Mouse (Mus musculus) left cerebral cortex, adult 18-20 months (tissue): ENCODE measurements around the gene D11Wsu47e. TPM values are rescaled to one million over a fixed set of nuclear protein-coding genes. Genes with fewer than 3 reads are reported as not detected.

Source experiments
- DNase-seq, 2 experiments: peaks; one replicate each; pipeline ENCODE4 v3.0.0; 2021 to 2022; ENCODE audit warnings: low spot score in 2 of 2, mixed read lengths in 1 of 2
- total RNA-seq, 2 experiments: library from RNA; stranded (reverse); gene quantifications; 2 replicates each; pipeline ENCODE4 v1.2.3; 2021

The D11Wsu47e gene
- total RNA-seq, 2 experiments from 2014 or later = 12.1 to 12.8 TPM

GRCm38 (mm10) chr11:113731945-113732612 lies 47.9 kb downstream of the D11Wsu47e start:
- DNase-seq = no peak

- DNase-seq = no peak
Measured at GRCm38 (mm10) chr11:113733631-113734364, 49.6 kb downstream of the D11Wsu47e start.

GRCm38 (mm10) chr11:113735151-113735550 lies 50.9 kb downstream of the D11Wsu47e start:
- no peak for DNase-seq

GRCm38 (mm10) chr11:113736848-113737552 lies 52.8 kb downstream of the D11Wsu47e start:
- DNase-seq = no peak

GRCm38 (mm10) chr11:113737553-113737854 lies 53.3 kb downstream of the D11Wsu47e start:
- DNase-seq = no peak

- no peak for DNase-seq
Measured at GRCm38 (mm10) chr11:113737912-113738311, 53.7 kb downstream of the D11Wsu47e start.

- DNase-seq = no peak
Measured at GRCm38 (mm10) chr11:113739213-113739612, 55.0 kb downstream of the D11Wsu47e start.

GRCm38 (mm10) chr11:113740100-113740499 lies 55.9 kb downstream of the D11Wsu47e start:
- no peak for DNase-seq

- DNase-seq = no peak
Measured at GRCm38 (mm10) chr11:113742998-113743397, 58.8 kb downstream of the D11Wsu47e start.

Other genes starting within 250 kb of the D11Wsu47e start
- 10 to 100 TPM; 30.0 to 35.9 TPM for gene Sstr2, start 65.1 kb upstream of the D11Wsu47e start, total RNA-seq
- 10 to 100 TPM; 47.3 to 51.8 TPM for gene Cog1, start 35.2 kb upstream of the D11Wsu47e start, total RNA-seq
- gene Slc39a11, start 34.3 kb upstream of the D11Wsu47e start, total RNA-seq = 10 to 100 TPM; 13.9 to 15.3 TPM
- 10 to 100 TPM; 31.8 to 33.9 TPM for gene Fam104a, start 257 bp upstream of the D11Wsu47e start, total RNA-seq
- under 1 TPM in 1 of 2 experiments, not detected in 1; 0.35 TPM for gene Cpsf4l, start 25.6 kb downstream of the D11Wsu47e start, total RNA-seq
- gene Cdc42ep4, start 67.5 kb downstream of the D11Wsu47e start, total RNA-seq = 10 to 100 TPM; 26.6 to 28.8 TPM